ENCODE assay signal across 9 mouse cellular contexts in the genomic region with DNA sequence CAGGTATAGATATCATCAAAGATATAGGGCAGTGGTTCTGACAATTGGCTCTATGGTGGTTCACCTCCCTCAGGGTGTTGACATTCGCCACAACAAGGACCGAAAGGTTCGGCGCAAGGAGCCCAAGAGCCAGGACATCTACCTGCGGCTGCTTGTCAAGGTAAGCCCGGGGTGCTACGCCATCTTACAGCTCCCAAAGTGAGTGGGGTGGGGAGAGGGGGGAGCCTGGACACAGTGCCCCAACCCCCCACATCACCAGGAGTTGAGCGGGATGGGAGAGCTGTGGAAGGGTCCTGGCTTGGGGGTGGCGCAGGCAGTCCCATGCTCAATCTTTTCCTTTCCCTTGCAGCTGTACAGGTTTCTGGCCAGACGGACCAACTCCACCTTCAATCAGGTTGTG. TPM values are rescaled to one million over a fixed set of nuclear protein-coding genes. Genes with fewer than 3 reads are reported as not detected.
A peak's percentile ranks its signal among the peaks of the same experiment; 100 is the strongest.
DNase-seq lines count a peak whose midpoint lies in the region; ATAC-seq and TF ChIP-seq lines count a peak whose summit lies in the region.
"Had no signal": no experiment of that assay in that cellular context is flagged by ENCODE, and none has a peak within 500 bp of the region (broad histone marks: within the 10 kb centered on the region; RNA-seq: fewer than 3 reads in every experiment).

No protein-coding gene starts in this region.

- no peaks in the 10 kb centered on the region for H3K9me3 ChIP-seq in ES-E14 (ENCODE audit: control insufficient read depth, insufficient read depth, low read depth, low read length)
- no peaks in the 10 kb centered on the region for H3K9me3 ChIP-seq in forebrain, postnatal 0 days (ENCODE audit: low read length)
- no peaks in the 10 kb centered on the region for H3K9me3 ChIP-seq in liver, embryonic 16.5 days (replicated peaks; ENCODE audit: control insufficient read depth, low read length)

- H3K27ac ChIP-seq in ES-E14 (ENCODE audit: insufficient read depth, low read depth, low read length, poor library complexity, severe bottlenecking), result no peak overlapping the region
- no peak overlapping the region for H3K27ac ChIP-seq in forebrain, postnatal 0 days (ENCODE audit: low read depth, low read length)
- H3K27ac ChIP-seq in liver, embryonic 16.5 days (ENCODE audit: low read length), result 0 out of 2 replicates have a peak overlapping the region, but pooled peaks have one; percentile 71

- peaks cover 0 to 11% of the 10 kb centered on the region in 2 experiments; a peak in 1 of 4 replicates for H3K4me1 ChIP-seq in ES-E14 (ENCODE audit: control insufficient read depth in 2 of 2, insufficient read depth in 2 of 2, low read length in 2 of 2, poor library complexity in 1 of 2)
- peaks cover 17% of the 10 kb centered on the region for H3K4me1 ChIP-seq in forebrain, postnatal 0 days (ENCODE audit: insufficient read depth)
- H3K4me1 ChIP-seq in liver, embryonic 16.5 days (ENCODE audit: control insufficient read depth, low read depth, low read length), result peaks cover 43% of the 10 kb centered on the region

- no peaks in the 10 kb centered on the region for H3K27me3 ChIP-seq in forebrain, postnatal 0 days (ENCODE audit: insufficient read depth, low read length)
- no peaks in the 10 kb centered on the region for H3K27me3 ChIP-seq in liver, embryonic 16.5 days (ENCODE audit: control insufficient read depth, insufficient read depth, low read depth, low read length)

- no peak for TF ChIP-seq CTCF in forebrain, postnatal 0 days (IDR thresholded peaks at IDR 0.05; ENCODE audit: low read depth)

- peak overlapping the region; percentile 88 to 93 for H3K4me3 ChIP-seq in ES-E14 (ENCODE audit: insufficient read depth in 1 of 2, low read depth in 1 of 2, low read length in 2 of 2, poor library complexity in 1 of 2, severe bottlenecking in 1 of 2)
- peak overlapping the region; percentile 72 for H3K4me3 ChIP-seq in forebrain, postnatal 0 days (ENCODE audit: low read depth, low read length)
- H3K4me3 ChIP-seq in liver, embryonic 16.5 days (ENCODE audit: low read depth, low read length), result peak overlapping the region; percentile 87

- peak overlapping the region; percentile 65 for H3K4me2 ChIP-seq in forebrain, postnatal 0 days (ENCODE audit: low read depth)
- H3K4me2 ChIP-seq in liver, embryonic 16.5 days (ENCODE audit: low read depth, low read length), result peak overlapping the region; percentile 77

- in situ Hi-C loops in ES-E14 (cut with MboI; ENCODE audit: low sequenced_read_pairs in 2 of 2, unreplicated experiment in 2 of 2), result no loop called here

- intact Hi-C loops in heart, postnatal 25 days (cut with DNase I), result loop anchor here (10.0 kb wide), 1 partner anchor 854 kb away; the partner anchor contains the start of gene Ptov1

- DNase-seq in heart, adult 11 months, result peak; percentile 96
- DNase-seq in heart, postnatal 25 days (ENCODE audit: low spot score), result no peak
- no peak for DNase-seq in ES-E14 (ENCODE audit: low read depth, low spot score)
- DNase-seq in forebrain, postnatal 0 days, result no peak
- DNase-seq in spleen, adult 18-20 months, result no peak
- no peak for DNase-seq in urinary bladder, postnatal 10 days (ENCODE audit: low spot score)
- no peak for DNase-seq in gastrocnemius, postnatal 4 days (ENCODE audit: low spot score in 2 of 2)

- peak overlapping the region; percentile 98 for H3K9ac ChIP-seq in ES-E14 (ENCODE audit: insufficient read depth, low read depth, low read length, poor library complexity, severe bottlenecking)
- H3K9ac ChIP-seq in forebrain, postnatal 0 days, result peak overlapping the region; percentile 91
- H3K9ac ChIP-seq in liver, embryonic 16.5 days (ENCODE audit: low read depth, low read length), result peak overlapping the region; percentile 85

- WGBS in forebrain, postnatal 0 days, result 82% methylated on average over 10 of the region's 10 CpGs
- 64% methylated on average over 10 of the region's 10 CpGs for WGBS in liver, embryonic 16.5 days (ENCODE audit: insufficient replicate concordance)

- peaks cover 55% of the 10 kb centered on the region for H3K36me3 ChIP-seq in ES-E14 (ENCODE audit: control insufficient read depth, insufficient read depth, low read length, poor library complexity, severe bottlenecking)
- H3K36me3 ChIP-seq in forebrain, postnatal 0 days (ENCODE audit: insufficient read depth), result peaks cover 40% of the 10 kb centered on the region
- H3K36me3 ChIP-seq in liver, embryonic 16.5 days (ENCODE audit: control insufficient read depth, insufficient read depth), result peaks cover 29% of the 10 kb centered on the region

- no peak for ATAC-seq in forebrain, postnatal 0 days
- no peak for ATAC-seq in liver, embryonic 16.5 days (ENCODE audit: low read depth)

TF ChIP-seq in ES-E14, 5 proteins besides CTCF, POLR2A, EP300 and RAD21:
- TF ChIP-seq MAFK (IDR thresholded peaks at IDR 0.05; ENCODE audit: insufficient read depth, low read depth, low read length), result no peak
- no peak for TF ChIP-seq ZNF384 (IDR thresholded peaks at IDR 0.05; ENCODE audit: low read depth, low read length)
- TF ChIP-seq CHD2 (IDR thresholded peaks at IDR 0.05; ENCODE audit: low read depth, low read length), result no peak
- TF ChIP-seq HCFC1 (IDR thresholded peaks at IDR 0.05; ENCODE audit: borderline replicate concordance, insufficient read depth, low read length), result no peak
- no peak for TF ChIP-seq ZC3H11A (IDR thresholded peaks at IDR 0.05; ENCODE audit: borderline replicate concordance, low read depth, low read length)

RNA-seq across cellular contexts. Expression of gene Sphk2, which starts 1.4 kb away (rescaled TPM):
- total RNA-seq in heart, postnatal 25 days (2021), result 10 to 100 TPM; 15.8 to 16.7 TPM
- 18.7 and 21.5 TPM in 2 replicates for total RNA-seq in ES-E14 (2012; rRNA removed)
- total RNA-seq in forebrain, postnatal 0 days (2014; rRNA removed), result 19.6 and 21.5 TPM in 2 replicates
- polyA plus RNA-seq in forebrain, postnatal 0 days (2015; fragmentation: Nextera tagmentation; extraction: Ambion mirVana), result 16.5 and 18.7 TPM in 2 replicates
- 11.0 and 13.9 TPM in 2 replicates for polyA plus RNA-seq in liver, embryonic 16.5 days (2015; fragmentation: Nextera tagmentation; extraction: Ambion mirVana)
- 10 to 100 TPM; 17.4 to 17.9 TPM for total RNA-seq in gastrocnemius, postnatal 4 days (2021)

RNA-seq across cellular contexts. Expression of gene Fam83e, which starts 1.8 kb away (rescaled TPM):
- under 1 TPM; 0.20 to 0.34 TPM for total RNA-seq in heart, postnatal 25 days (2021)
- total RNA-seq in ES-E14 (2012; rRNA removed), result 6.1 and 6.6 TPM in 2 replicates
- total RNA-seq in forebrain, postnatal 0 days (2014; rRNA removed), result 0.31 and 0.33 TPM in 2 replicates
- 0.09 TPM in 1 of 2 replicates, not detected in the other for polyA plus RNA-seq in forebrain, postnatal 0 days (2015; fragmentation: Nextera tagmentation; extraction: Ambion mirVana)
- polyA plus RNA-seq in liver, embryonic 16.5 days (2015; fragmentation: Nextera tagmentation; extraction: Ambion mirVana), result 0.16 and 0.30 TPM in 2 replicates
- total RNA-seq in gastrocnemius, postnatal 4 days (2021), result under 1 TPM; 0.34 to 0.52 TPM

RNA-seq across cellular contexts. Expression of gene Rpl18, which starts 3.9 kb away (rescaled TPM):
- 100 to 1,000 TPM; 507 to 553 TPM for total RNA-seq in heart, postnatal 25 days (2021)
- total RNA-seq in ES-E14 (2012; rRNA removed), result 3,487 and 5,312 TPM in 2 replicates
- 891 and 1,057 TPM in 2 replicates for total RNA-seq in forebrain, postnatal 0 days (2014; rRNA removed)
- 517 and 655 TPM in 2 replicates for polyA plus RNA-seq in forebrain, postnatal 0 days (2015; fragmentation: Nextera tagmentation; extraction: Ambion mirVana)
- 460 and 502 TPM in 2 replicates for polyA plus RNA-seq in liver, embryonic 16.5 days (2015; fragmentation: Nextera tagmentation; extraction: Ambion mirVana)
- 1,000 to 10,000 TPM in 1 of 2 experiments, 100 to 1,000 TPM in 1; 1,000 to 1,132 TPM for total RNA-seq in gastrocnemius, postnatal 4 days (2021)

RNA-seq across cellular contexts. Expression of gene Spaca4, which starts 6.4 kb away (rescaled TPM):
- total RNA-seq in heart, postnatal 25 days (2021), result not detected
- total RNA-seq in ES-E14 (2012; rRNA removed), result 0.76 and 1.7 TPM in 2 replicates
- total RNA-seq in forebrain, postnatal 0 days (2014; rRNA removed), result not detected in 2 replicates
- not detected in 2 replicates for polyA plus RNA-seq in forebrain, postnatal 0 days (2015; fragmentation: Nextera tagmentation; extraction: Ambion mirVana)
- not detected in 2 replicates for polyA plus RNA-seq in liver, embryonic 16.5 days (2015; fragmentation: Nextera tagmentation; extraction: Ambion mirVana)
- not detected for total RNA-seq in gastrocnemius, postnatal 4 days (2021)
- total RNA-seq: neutrophil, adult 5-6 weeks had no signal

RNA-seq across cellular contexts. Expression of gene Dbp, which starts 14.3 kb away (rescaled TPM):
- 100 to 1,000 TPM in 1 of 2 experiments, 10 to 100 TPM in 1; 13.6 to 153 TPM for total RNA-seq in heart, postnatal 25 days (2021)
- 10.0 and 10.6 TPM in 2 replicates for total RNA-seq in ES-E14 (2012; rRNA removed)
- total RNA-seq in forebrain, postnatal 0 days (2014; rRNA removed), result 9.0 and 11.7 TPM in 2 replicates
- polyA plus RNA-seq in forebrain, postnatal 0 days (2015; fragmentation: Nextera tagmentation; extraction: Ambion mirVana), result 6.4 and 6.6 TPM in 2 replicates
- 0.27 and 0.32 TPM in 2 replicates for polyA plus RNA-seq in liver, embryonic 16.5 days (2015; fragmentation: Nextera tagmentation; extraction: Ambion mirVana)
- total RNA-seq in gastrocnemius, postnatal 4 days (2021), result 10 to 100 TPM; 22.1 to 26.9 TPM
